Mouse (Mus musculus): ENCODE data around the gene Atpaf2. TPM values are rescaled to one million over a fixed set of nuclear protein-coding genes. Genes with fewer than 3 reads are reported as not detected.

Atpaf2 gene
- total RNA-seq, 2 experiments from 2014 or later: 31.5 to 33.2 TPM

- intact Hi-C loops (cut with DNase I): no loop called here
- peak in 1 of 2 experiments; percentile 55 for DNase-seq (ENCODE audit: extremely low spot score in 1 of 2, low spot score in 2 of 2)
These were observed 59.7 kb downstream of the Atpaf2 start for GRCm38 (mm10) chr11:60358548-60358947.

- DNase-seq (ENCODE audit: extremely low spot score in 1 of 2, low spot score in 2 of 2): no peak
- intact Hi-C loops (cut with DNase I): no loop called here
These were observed 61.1 kb downstream of the Atpaf2 start for GRCm38 (mm10) chr11:60357116-60357515.

DNA sequence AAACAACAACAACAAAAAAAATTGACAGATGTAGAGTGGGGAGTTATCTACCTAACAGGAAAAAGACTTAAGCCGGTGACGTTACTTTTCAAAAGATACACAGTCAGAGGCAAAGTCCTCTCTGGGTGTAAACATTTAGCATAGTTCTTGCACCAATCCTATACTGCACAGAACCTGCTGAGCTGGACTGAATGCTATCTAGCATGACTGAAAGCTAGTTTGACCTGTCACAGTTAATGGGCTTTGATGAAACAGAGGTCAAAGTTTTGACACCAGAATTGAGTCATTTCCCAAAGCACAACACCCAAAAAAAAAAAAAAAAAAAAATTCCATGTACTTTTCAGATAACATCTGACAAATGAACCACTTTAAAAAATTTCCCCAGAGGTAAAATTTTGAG is 62.3 kb downstream of the Atpaf2 start:
- intact Hi-C loops (cut with DNase I): no loop called here
- no peak for DNase-seq (ENCODE audit: extremely low spot score in 1 of 2, low spot score in 2 of 2)

DNA sequence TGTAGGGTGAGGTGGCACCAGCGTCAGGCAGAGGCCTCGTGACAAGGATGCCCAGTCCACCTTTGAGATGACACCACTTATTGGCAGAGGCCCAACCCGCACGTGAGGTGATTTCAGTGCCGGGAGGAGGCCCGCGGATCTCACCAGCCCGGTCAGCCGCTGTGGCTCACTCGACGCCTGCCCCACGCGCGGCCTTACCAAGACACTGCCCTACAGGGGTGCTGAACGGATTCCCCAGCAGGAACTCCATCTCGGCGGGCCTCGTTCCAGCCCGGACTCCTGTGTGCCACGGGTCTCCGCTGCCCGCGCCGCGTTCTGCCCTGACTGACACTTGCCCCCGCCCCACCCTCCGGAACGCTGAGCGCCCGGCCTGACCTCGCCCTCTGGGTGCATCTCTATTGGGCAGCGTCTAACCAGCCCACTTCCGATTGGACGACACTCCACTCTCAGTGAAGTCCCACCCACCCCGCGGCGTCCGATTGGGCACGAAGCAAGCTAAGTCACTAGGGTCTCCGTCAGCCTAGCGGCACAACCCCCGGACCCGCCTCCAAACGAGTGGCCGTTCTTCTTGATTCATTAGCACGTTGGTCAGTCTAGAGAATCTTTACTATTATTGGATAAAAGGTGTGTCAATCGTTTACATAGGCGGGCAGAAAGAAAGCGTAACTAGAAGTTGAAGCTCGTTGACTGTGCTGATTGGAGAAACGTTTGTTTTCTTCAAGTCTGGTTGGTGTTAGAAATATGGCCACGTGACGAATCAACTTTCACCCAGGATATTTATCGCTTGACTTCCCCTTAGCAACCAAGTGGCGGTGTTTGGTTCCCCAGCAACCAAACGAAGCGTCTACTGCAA is 65.5 kb downstream of the Atpaf2 start, which contains the start of the genes Tom1l2 and Drc3:
TSS of gene Tom1l2 (minus strand) at position 347 of the 853 bp plus-strand sequence.
TSS of gene Drc3 (plus strand) at position 771 of the 853 bp plus-strand sequence.
- DNase-seq (ENCODE audit: extremely low spot score in 1 of 2, low spot score in 2 of 2): peak; percentile 100
- intact Hi-C loops (cut with DNase I): loop anchor here (5.0 kb wide), 1 partner anchor 60 kb away; no protein-coding TSS in a partner anchor

GRCm38 (mm10) chr11:60351925-60352371 is 66.3 kb downstream of the Atpaf2 start:
- DNase-seq (ENCODE audit: extremely low spot score in 1 of 2, low spot score in 2 of 2): peak; percentile 47 to 67
- intact Hi-C loops (cut with DNase I): loop anchor here (5.0 kb wide), 1 partner anchor 60 kb away; no protein-coding TSS in a partner anchor

DNA sequence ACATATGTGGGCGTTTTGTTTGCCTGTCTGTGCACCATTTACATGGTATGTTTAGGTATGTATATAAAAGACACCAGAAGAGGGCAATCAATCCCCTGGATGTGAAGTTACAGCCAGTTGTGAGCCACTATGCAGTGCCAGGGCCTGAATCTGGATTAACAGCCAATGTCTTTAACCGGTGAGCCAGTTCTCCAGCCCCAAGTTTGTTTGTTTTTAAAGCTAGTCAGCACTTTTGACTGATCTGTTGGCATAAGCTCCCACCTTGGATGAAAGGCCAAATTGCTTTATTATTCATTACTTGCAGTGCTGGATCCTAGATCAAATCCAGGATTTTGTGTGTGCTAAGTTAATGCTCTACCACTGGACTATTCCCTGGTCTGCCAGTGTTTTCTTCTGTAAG is 66.9 kb downstream of the Atpaf2 start:
- intact Hi-C loops (cut with DNase I): loop anchor here (5.0 kb wide), 1 partner anchor 61 kb away; no protein-coding TSS in a partner anchor

More for the DNA sequence above, 66.9 kb downstream of the Atpaf2 start:
- DNase-seq (ENCODE audit: extremely low spot score in 1 of 2, low spot score in 2 of 2): no peak

Other genes starting within 250 kb of the Atpaf2 start
- gene Srebf1, start 195.9 kb downstream of the Atpaf2 start, total RNA-seq (2021): 10 to 100 TPM; 41.5 to 43.0 TPM
- 100 to 1,000 TPM; 132 to 133 TPM for gene Tom1l2, start 65.6 kb downstream of the Atpaf2 start, total RNA-seq (2021)
- gene Drc3, start 65.1 kb downstream of the Atpaf2 start, total RNA-seq (2021): 1 to 10 TPM; 5.2 to 7.3 TPM
- gene Gid4, start 1.3 kb downstream of the Atpaf2 start, total RNA-seq (2021): 10 to 100 TPM; 40.9 to 42.2 TPM
- gene Drg2, start 36.1 kb upstream of the Atpaf2 start, total RNA-seq (2021): 10 to 100 TPM; 69.9 to 70.2 TPM
- gene Myo15, start 50.9 kb upstream of the Atpaf2 start, total RNA-seq (2021): under 1 TPM; 0.11 to 0.22 TPM
- 10 to 100 TPM; 35.8 to 35.9 TPM for gene Alkbh5, start 117.9 kb upstream of the Atpaf2 start, total RNA-seq (2021)